Mouse (Mus musculus) brain, adult 2 months (tissue): Measurements from ENCODE around the gene Nol3.
"Not testable (repeated sequence)": the region's sequence is repeated elsewhere in the genome, so short reads cannot be mapped to it uniquely, and the experiment has no call there.

ENCODE experiments used
- DNase-seq: peaks from one replicate; pipeline ENCODE4 v3.0.0; 2011; ENCODE audit warnings: low read depth, low spot score

Nol3 gene

DNA sequence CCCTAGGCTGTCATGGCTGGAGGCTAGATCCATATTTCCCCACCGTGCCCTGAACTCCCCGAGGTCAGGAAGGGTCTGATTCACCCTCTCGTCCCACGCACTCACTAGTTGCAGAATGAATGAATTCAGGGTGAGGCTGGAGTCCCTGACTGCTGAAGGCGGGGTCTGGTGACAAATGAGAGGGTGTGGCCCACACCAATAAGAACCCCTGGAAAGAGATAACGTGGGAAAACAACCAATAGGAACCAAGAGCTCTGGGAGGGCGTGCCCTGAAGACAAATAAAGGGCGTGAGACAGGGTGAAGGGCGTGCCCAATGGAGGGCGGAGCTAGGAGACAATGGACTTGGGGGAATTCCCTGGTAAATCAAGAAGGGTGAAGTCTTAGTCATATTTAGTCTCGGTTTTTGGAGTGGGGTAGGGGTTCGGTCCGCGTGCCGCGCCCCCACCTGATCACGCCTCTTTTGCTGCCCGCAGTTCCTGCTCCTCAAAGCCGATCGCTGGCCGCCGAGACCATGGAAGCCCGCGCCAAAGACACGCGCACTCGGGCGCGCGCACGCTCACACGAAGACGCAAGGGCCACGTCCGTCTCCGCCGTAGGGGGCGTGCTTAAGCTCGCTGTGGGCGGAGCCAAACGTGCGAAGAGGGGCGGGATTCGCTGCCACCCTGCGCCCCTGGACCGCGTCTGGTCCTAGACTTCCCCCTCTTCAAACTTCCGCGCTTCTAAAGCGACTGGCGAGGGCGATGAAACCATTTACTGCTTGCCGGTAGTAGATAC lies 13.2 kb downstream of the Nol3 start:
- DNase-seq: peak; percentile 99

GRCm38 (mm10) chr8:105289805-105290460 lies 14.0 kb downstream of the Nol3 start, which contains the start of gene 4931428F04Rik:
Gene 4931428F04Rik (minus strand): TSS chr8:105289864.
- peak; percentile 79 for DNase-seq

- peak; percentile 91 for DNase-seq
Measured at GRCm38 (mm10) chr8:105290554-105291314, 14.8 kb downstream of the Nol3 start.

- not testable (repeated sequence) for DNase-seq
Measured at GRCm38 (mm10) chr8:105291364-105291763, 15.4 kb downstream of the Nol3 start.

GRCm38 (mm10) chr8:105291802-105292201 lies 15.9 kb downstream of the Nol3 start:
- not testable (repeated sequence) for DNase-seq

- no peak for DNase-seq
Measured at GRCm38 (mm10) chr8:105292471-105292870, 16.5 kb downstream of the Nol3 start.

DNA sequence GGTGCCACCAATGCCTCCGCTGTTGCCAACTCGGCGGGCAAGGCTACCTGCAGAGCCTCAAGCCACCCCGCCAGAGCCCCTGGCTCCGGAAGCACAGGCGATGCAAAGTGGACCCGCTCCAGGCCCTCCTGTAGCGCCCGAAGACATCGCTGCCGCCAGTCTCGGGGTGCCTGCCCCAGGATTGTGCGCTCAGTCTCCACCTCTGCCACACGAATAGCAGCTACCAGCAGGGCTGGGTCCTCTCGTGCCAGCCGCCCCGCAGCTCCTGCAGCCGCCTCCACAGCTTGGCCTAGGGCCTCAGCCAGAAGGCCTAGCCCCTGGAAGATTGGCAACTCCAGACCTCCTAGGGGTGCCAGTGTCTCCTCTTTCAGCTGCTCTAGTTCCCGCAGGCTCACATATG lies 17.5 kb downstream of the Nol3 start:
- peak; percentile 79 for DNase-seq

- no peak for DNase-seq
Measured at GRCm38 (mm10) chr8:105294776-105295175, 18.8 kb downstream of the Nol3 start.

DNA sequence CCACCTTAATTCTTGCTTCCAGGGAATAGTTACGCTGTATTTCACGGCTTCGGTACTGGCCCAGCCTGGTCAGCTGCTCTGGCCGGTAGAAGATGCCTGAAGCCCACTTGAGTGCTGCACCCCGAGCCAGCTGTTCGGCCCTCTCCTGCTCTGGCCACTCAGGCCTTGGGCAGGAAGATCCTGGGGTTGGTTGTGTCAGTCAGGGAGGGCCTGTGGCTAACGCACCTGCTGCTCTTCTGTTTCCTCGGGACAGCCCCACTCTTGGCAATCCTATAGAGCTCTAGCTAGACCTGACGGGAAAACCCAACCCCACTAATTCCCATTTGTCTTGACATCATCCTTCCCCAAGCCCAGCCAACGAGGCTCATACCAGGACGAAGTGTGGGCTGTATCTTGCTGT lies 19.3 kb downstream of the Nol3 start:
- no peak for DNase-seq

GRCm38 (mm10) chr8:105295895-105296573 lies 20.1 kb downstream of the Nol3 start, which contains the start of gene Exoc3l:
Gene Exoc3l (minus strand): TSS chr8:105296101.
- DNase-seq: no peak

GRCm38 (mm10) chr8:105297511-105298192 lies 21.7 kb downstream of the Nol3 start, which contains the start of gene E2f4:
Gene E2f4 (plus strand): TSS chr8:105297663.
- DNase-seq: peak; percentile 98

GRCm38 (mm10) chr8:105298351-105299252 lies 22.7 kb downstream of the Nol3 start:
- no peak for DNase-seq

GRCm38 (mm10) chr8:105299962-105300361 lies 24.0 kb downstream of the Nol3 start:
- no peak for DNase-seq

DNA sequence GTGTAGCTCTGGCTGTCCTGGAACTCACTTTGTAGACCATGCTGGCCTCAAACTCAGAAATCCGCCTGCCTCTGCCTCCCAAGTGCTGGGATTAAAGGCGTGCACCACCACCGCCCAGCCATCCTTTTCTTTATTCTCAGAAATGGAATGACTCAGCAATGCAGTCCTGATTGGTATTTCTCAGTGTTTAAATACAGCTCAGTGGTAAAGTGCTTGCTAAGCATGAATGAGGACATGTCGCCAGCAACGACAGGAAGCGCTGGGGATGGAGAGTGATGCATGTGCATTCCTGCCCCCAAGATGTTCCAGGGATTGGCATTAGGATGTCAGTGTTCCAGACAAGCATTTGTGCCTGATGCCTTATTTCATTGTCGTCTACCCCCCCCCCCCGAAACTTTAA lies 27.5 kb downstream of the Nol3 start:
- DNase-seq: peak; percentile 61

- DNase-seq: peak; percentile 22
Measured at GRCm38 (mm10) chr8:105303874-105304273, 27.9 kb downstream of the Nol3 start.

- peak; percentile 58 for DNase-seq
Measured at GRCm38 (mm10) chr8:105304325-105305210, 28.6 kb downstream of the Nol3 start.

GRCm38 (mm10) chr8:105305211-105306145 lies 29.5 kb downstream of the Nol3 start, which contains the start of gene Elmo3:
Gene Elmo3 (plus strand): TSS chr8:105305601.
- DNase-seq: peak; percentile 76
